Mouse (Mus musculus): ENCODE measurements around the gene RPS10-NUDT3.

DNA sequence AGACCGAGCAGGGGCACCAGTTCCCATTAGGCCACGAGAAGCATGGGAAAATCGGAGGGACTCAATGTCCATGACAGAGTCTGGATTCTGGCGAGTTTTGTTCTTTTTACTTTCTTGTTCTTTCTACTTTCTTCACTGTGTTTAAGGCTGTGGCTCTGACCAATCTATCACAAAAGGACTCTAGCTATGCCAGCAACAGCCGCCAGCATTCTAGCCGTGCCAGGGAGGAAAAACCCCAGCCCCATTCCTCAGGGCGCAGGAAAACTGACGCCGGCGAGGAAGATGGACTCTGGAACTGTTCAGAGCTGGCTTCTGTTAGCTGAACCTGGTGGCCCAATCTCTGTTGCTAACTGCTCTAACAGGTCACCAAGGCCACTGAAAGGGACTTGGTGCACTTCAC lies 56.5 kb downstream of the RPS10-NUDT3 start:
- TF ChIP-seq CTCF (IDR thresholded peaks at IDR 0.05; ENCODE audit: low read depth) = no peak
- TF ChIP-seq EP300 (optimal IDR thresholded peaks at IDR 0.05) = no peak

Measured in stomach, postnatal 0 days (tissue).